15 mouse cellular contexts compared by ENCODE assay signal in the genomic region with DNA sequence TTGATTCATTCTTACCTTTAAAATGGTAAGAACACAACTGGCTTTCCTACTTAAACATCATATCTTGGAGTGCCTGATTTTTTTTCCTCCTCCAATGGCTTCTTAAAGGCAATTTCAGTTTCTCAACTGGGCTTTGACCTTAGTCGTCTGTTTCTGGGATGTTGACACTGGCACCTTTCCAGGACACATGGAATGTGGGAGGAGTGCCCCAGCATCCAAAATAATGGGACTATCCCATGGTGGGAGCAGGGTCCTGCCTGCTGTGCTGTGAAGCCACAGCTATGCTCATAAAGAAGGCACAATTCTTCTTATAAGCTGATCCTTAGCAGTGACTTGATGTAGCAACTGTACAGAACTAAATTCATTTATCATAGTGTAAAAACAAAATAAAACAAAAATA.
DNase-seq lines count a peak whose midpoint lies in the region; ATAC-seq and TF ChIP-seq lines count a peak whose summit lies in the region.
"Had no signal": no experiment of that assay in that cellular context is flagged by ENCODE, and none has a peak within 500 bp of the region (broad histone marks: within the 10 kb centered on the region; RNA-seq: fewer than 3 reads in every experiment).

No protein-coding gene starts in this region.

- in situ Hi-C loops in Patski (cut with MboI; ENCODE audit: low pct_unique_long_range_greater_than_20kb), result no loop called here

- 14% methylated on average over 1 of the region's 1 CpGs for WGBS in liver, adult 2 months
- WGBS in liver, embryonic 11.5 days, result 45% methylated on average over 1 of the region's 1 CpGs
- WGBS in midbrain, embryonic 15.5 days, result 27% methylated on average over 1 of the region's 1 CpGs

- H3K9me3 ChIP-seq in liver, embryonic 11.5 days (ENCODE audit: control insufficient read depth, low read length), result no peaks in the 10 kb centered on the region
- H3K9me3 ChIP-seq in midbrain, embryonic 15.5 days, result no peaks in the 10 kb centered on the region
- H3K9me3 ChIP-seq: forebrain, embryonic 10.5 days had no signal

- no peaks in the 10 kb centered on the region for H3K4me1 ChIP-seq in liver, adult 2 months (ENCODE audit: control insufficient read depth, insufficient read depth, low read length)
- H3K4me1 ChIP-seq in liver, embryonic 11.5 days (replicated peaks; ENCODE audit: control insufficient read depth, insufficient read depth, low read length), result no peaks in the 10 kb centered on the region
- H3K4me1 ChIP-seq in midbrain, embryonic 15.5 days, result no peaks in the 10 kb centered on the region
- H3K4me1 ChIP-seq: forebrain, embryonic 10.5 days had no signal

- no peak for TF ChIP-seq POLR2A in liver, adult 2 months (IDR thresholded peaks at IDR 0.05; ENCODE audit: extremely low read depth, insufficient read depth, low read length)

- TF ChIP-seq CTCF in gastrocnemius, adult 2 months (IDR thresholded peaks at IDR 0.05), result no peak
- TF ChIP-seq CTCF in liver, adult 2 months (IDR thresholded peaks at IDR 0.05; ENCODE audit: low read depth, low read length), result no peak
- no peak for TF ChIP-seq CTCF in Patski (IDR thresholded peaks at IDR 0.05)

- H3K79me2 ChIP-seq in liver, adult 2 months (ENCODE audit: control insufficient read depth, insufficient read depth, low read length), result no peaks in the 10 kb centered on the region

- POLR2A ChIA-PET in Patski (lab: Charles Lee), result no interaction called here

- no peak for ATAC-seq in liver, embryonic 11.5 days (replicated peaks; ENCODE audit: low FRiP score)
- ATAC-seq in Patski, result peak; percentile 80
- no peak for ATAC-seq in midbrain, embryonic 15.5 days (replicated peaks)
- ATAC-seq: activated CD4-positive, CD25-positive, alpha-beta regulatory T cell, adult 4 months; hindbrain, postnatal 0 days had no signal

- H3K27me3 ChIP-seq in liver, adult 2 months (ENCODE audit: control insufficient read depth, insufficient read depth, low read length), result no peaks in the 10 kb centered on the region
- H3K27me3 ChIP-seq in liver, embryonic 11.5 days (replicated peaks; ENCODE audit: control insufficient read depth, insufficient read depth, low read length), result no peaks in the 10 kb centered on the region
- no peaks in the 10 kb centered on the region for H3K27me3 ChIP-seq in Patski
- no peaks in the 10 kb centered on the region for H3K27me3 ChIP-seq in midbrain, embryonic 15.5 days (replicated peaks)

- no peak overlapping the region for H3K4me3 ChIP-seq in gastrocnemius, adult 2 months
- H3K4me3 ChIP-seq in liver, adult 2 months (ENCODE audit: insufficient read depth, low read depth, low read length), result no peak overlapping the region
- no peak overlapping the region for H3K4me3 ChIP-seq in liver, embryonic 11.5 days (ENCODE audit: low read depth, low read length)
- no peak overlapping the region for H3K4me3 ChIP-seq in midbrain, embryonic 15.5 days
- H3K4me3 ChIP-seq: forebrain, embryonic 10.5 days; heart, adult 2 months had no signal

- no peaks in the 10 kb centered on the region for H3K36me3 ChIP-seq in liver, adult 2 months (ENCODE audit: control insufficient read depth, insufficient read depth, low read length)
- no peaks in the 10 kb centered on the region for H3K36me3 ChIP-seq in liver, embryonic 11.5 days (ENCODE audit: control insufficient read depth, insufficient read depth, low read length)
- no peaks in the 10 kb centered on the region for H3K36me3 ChIP-seq in midbrain, embryonic 15.5 days (replicated peaks)
- H3K36me3 ChIP-seq: forebrain, embryonic 10.5 days had no signal

- no peak overlapping the region for H3K27ac ChIP-seq in gastrocnemius, adult 2 months
- H3K27ac ChIP-seq in liver, adult 2 months (replicated peaks; ENCODE audit: insufficient read depth, low read depth, low read length), result no peak overlapping the region
- H3K27ac ChIP-seq in liver, embryonic 11.5 days (ENCODE audit: low read depth, low read length), result no peak overlapping the region
- H3K27ac ChIP-seq in midbrain, embryonic 15.5 days, result no peak overlapping the region
- H3K27ac ChIP-seq: forebrain, embryonic 10.5 days; heart, adult 2 months; hindbrain, postnatal 0 days had no signal

- no peak overlapping the region for H3K9ac ChIP-seq in liver, adult 2 months (ENCODE audit: low read depth, low read length)
- no peak overlapping the region for H3K9ac ChIP-seq in liver, embryonic 11.5 days (ENCODE audit: low read depth, low read length)
- H3K9ac ChIP-seq in midbrain, embryonic 15.5 days, result no peak overlapping the region

- CTCF ChIA-PET in Patski (lab: Charles Lee), result interaction anchor here (0.9 to 2.7 kb wide), 2 partner anchors 13 to 18 kb away, joined by 3 to 7 read pairs; no protein-coding TSS in a partner anchor

- no peak overlapping the region for H3K4me2 ChIP-seq in liver, embryonic 11.5 days
- no peak overlapping the region for H3K4me2 ChIP-seq in midbrain, embryonic 15.5 days

- DNase-seq in gastrocnemius, postnatal 10 days, result peak; percentile 10
- DNase-seq in gastrocnemius, adult 2 months, result no peak
- peak; percentile 6 for DNase-seq in liver, adult 2 months (ENCODE audit: extremely low read depth, low read depth, low spot score)
- DNase-seq in liver, embryonic 11.5 days (ENCODE audit: low spot score), result no peak
- DNase-seq in Patski (ENCODE audit: low read depth, low spot score), result no peak
- DNase-seq in kidney, postnatal 10 days, result peak; percentile 76
- no peak for DNase-seq in thymus, adult 18-20 months
- DNase-seq: B cell, adult 2 months; cerebellum, adult 9-10 months; heart, adult 2 months; thymus, postnatal 14 days had no signal

- intact Hi-C loops in gastrocnemius, adult 2 months (cut with DNase I), result no loop called here

Comparison
In these comparisons a context has a peak if more than half of its experiments do, and no peak if none do; other contexts are left out.
1. DNase-seq: peak in gastrocnemius, postnatal 10 days (single experiment), liver, adult 2 months (single experiment) and kidney, postnatal 10 days (single experiment); none in gastrocnemius, adult 2 months (single experiment), liver, embryonic 11.5 days (single experiment), Patski (single experiment) and thymus, adult 18-20 months (0 of 2).